Mouse (Mus musculus) gonadal fat pad, adult 2 months (tissue): ENCODE data around the gene Got1. TPM values are rescaled to one million over a fixed set of nuclear protein-coding genes. Genes with fewer than 3 reads are reported as not detected.
"Not testable (repeated sequence)": the region's sequence is repeated elsewhere in the genome, so short reads cannot be mapped to it uniquely, and the experiment has no call there.

ENCODE experiments used
- DNase-seq: peaks from one replicate; pipeline ENCODE4 v3.0.0-alpha.2; 2012; ENCODE audit warnings: low read depth
- polyA plus RNA-seq: library from polyadenylated mRNA; depleted of rRNA; stranded (reverse); fragments of >200 nt; gene quantifications from 2 replicates; pipeline ENCODE4 v1.2.3, GENCODE M21; 2012

Gene Got1
- polyA plus RNA-seq, 1 experiment = 17.5 TPM

- DNase-seq = no peak
Observed at GRCm38 (mm10) chr19:43521996-43522395, 2.4 kb downstream of the Got1 start.

DNA sequence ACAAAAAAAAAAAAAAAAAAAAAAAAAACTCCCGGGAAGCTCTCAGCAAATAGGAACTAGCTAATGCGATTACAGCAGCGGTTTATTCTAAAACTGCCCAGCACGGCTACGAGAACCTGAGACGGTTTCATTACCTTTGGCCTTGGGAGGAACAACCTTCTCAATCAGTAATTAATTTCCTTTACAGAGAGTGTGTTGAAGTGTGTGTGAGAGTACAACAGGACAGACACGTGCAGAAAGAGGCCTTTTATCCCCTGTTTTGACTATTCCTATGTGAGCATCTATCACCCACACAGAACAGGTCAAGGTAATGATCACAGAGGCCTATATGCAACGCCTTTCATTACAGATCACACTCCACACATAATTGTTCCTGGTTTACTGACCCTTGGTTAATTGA, 3.0 kb downstream of the Got1 start:
- DNase-seq = no peak

DNA sequence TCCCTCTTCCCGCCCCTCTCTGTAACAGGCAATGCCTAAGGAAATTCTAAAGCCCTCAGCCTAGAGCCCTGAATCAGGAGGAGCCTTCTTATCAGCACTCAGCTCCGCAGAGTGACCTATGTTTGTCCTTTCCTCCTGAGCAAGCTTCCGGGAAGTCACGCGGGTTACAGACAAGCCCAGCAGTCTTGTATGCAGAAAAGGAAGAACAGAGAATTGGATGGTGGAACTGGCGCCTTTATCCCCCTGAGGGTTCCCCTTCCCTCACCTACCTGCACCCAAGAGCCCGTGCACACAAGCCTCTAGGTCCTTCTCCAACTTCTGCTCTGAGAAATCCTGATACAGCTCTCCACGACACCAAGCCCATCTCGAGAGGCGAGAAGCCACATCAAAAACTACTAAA, 4.0 kb downstream of the Got1 start:
- DNase-seq = no peak

DNA sequence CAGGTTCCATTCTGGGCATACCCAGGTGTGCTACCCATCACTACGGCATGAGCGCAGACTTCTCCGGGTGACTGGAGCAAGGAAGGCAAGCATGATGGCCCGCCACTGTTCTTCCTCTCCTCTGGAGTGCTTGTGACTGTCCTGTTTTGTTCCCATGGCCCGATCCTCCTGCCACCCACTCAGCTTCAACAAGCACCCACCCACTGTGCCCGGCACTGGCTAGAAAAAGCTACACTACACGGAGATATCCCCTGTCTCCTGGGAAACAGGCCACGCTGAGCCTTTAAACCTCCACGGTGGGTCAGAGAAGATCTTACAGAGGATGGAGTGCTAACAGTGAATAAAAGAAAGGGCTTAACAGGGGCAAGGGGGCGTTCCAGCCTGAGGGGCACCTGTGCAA, 5.2 kb downstream of the Got1 start:
- no peak for DNase-seq

DNA sequence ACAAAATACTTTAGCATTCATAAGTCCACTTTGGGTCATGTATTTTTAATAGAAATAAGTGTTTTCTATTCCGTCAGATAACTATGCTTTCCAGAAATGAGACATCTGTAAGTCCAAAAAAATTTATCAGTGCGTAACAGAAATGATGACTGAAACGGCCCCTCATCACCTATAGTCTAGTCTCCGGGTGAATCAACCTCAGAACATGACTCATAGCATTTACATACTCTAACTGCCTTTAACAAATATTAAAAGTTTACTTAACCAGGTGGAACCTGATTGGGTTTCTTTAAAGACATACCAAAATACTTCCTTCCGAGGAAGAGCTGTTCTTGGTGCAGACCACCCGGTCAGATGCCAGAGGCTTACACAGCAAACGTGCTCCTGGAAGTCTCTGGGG, 6.1 kb downstream of the Got1 start:
- no peak for DNase-seq

- no peak for DNase-seq
Observed at GRCm38 (mm10) chr19:43517808-43518207, 6.6 kb downstream of the Got1 start.

- DNase-seq = no peak
Observed at GRCm38 (mm10) chr19:43517320-43517719, 7.1 kb downstream of the Got1 start.

DNA sequence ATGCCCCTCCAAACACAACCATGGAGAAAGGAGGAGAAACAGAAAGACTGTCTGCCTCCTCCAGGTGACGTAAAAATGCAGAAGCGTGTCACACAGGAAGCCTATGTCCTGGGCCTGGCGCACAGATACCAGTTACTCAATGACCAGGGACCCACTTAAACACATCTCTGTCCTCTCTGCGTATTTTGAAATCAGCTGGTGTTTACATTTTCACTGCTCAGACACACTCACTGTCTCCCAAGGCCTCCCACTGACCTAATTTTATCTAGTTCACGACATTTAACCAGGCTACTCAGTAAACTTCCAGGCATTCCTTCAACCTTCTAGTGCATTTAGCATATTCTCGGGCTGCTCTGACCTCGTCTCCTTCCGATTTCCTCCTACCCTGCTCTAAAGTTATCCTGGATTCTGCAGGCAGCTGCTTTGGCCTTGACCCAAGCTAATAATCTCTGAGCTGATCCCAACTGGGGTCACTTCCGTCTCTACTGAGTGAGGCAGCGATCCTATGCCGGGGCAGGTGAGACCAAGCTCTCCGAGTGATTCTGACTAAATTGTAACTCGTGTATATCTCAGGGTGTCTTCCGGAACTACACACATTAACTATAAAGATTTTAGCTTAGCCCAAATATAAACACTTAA, 7.9 kb downstream of the Got1 start:
- no peak for DNase-seq

DNA sequence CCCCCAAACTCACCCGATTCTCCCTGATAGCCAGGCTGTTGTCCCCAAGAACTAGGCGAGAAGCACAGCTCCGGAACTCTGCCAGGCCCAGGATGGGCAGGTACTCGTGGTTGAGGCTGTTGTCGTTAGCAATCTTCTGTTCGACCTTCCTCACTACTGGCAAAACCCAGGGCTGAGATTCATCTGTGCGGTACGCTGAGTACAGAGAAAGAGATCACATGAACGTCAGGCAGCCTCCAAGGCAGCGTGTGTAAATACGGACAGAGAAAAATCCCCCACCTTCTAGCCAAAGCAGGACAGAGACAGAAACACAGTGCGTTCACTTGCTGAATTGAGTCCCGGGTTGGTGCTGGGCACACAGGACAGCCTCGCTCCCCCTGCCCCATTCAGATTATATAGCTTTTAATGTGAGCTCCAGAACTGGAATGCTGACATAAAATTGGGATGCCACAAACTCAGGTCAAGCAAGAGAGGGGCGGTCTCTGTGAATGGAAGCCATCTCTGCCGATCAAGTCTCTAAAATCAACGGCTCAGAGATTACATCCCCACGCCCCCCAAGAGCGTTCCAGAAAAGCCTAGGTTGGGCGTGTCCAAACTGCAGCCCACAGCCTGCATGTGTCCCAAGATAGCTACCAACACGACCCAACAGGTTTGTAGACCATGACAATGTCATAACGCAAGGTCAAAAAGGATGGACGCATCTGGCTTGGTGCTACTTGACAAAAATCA, 8.6 kb downstream of the Got1 start:
- no peak for DNase-seq

DNA sequence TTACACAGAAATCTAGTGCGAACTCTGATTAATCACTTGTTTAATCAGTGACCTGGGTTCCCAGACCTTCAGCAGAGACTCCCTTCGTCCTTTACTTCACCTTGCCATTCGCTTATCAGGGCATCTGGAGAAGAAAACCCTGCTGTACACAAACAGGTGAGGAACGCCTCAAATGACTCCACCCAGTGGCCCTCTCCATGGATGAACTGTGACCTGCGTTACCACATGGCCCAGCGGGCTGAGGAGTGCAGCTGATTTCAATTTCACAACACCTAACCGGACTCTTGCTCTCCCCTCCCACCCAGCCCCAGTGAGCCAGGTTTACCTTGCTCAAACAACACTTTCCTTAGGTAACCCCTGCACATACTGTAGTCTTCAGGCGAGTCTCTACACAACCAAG, 10.5 kb downstream of the Got1 start:
- DNase-seq = no peak

DNA sequence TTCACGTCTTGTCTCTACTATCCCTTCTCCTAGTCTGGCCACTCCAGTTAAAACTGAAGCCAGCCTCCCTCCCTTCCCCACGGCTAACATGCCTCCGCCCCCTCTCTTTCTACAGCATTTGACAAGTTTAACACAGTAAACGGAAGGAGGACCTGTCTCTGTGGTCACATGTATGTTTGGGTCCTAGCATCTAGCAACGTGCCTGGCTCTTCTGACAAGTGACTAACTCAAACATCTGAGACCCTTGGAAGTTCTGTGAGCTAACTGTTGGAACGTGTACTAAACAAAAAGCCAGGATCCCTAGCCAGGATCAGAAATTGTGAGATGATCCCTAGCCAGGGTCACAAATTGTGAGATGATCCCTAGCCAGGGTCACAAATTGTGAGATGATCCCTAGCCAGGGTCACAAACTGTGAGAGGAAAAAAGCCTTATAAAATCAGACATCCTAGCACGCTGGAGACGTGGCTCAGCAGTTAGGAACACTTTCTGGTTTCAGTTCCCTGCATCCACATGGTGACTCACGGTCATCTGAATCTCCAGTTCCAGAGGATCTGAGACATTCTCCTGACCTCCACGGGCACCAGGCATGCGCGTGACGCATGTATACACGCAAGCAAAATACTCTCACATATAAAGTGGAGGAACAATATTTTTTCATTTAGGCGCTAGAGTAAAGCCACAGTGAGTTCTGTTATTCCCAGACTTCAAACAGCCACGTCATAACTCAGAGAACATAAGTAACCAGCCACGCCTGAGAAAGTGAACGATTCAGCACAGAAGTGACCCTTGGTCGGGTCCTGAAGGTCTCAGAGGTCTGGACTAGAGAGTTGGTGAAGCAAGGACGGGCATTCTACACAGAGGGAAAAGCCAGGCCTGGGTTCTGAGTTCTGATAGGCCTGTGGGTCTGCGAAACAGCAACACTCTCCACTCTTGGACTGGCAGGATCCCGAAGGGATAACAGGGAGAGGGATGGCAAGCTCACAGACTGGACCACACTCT, 12.5 kb downstream of the Got1 start:
- no peak for DNase-seq

DNA sequence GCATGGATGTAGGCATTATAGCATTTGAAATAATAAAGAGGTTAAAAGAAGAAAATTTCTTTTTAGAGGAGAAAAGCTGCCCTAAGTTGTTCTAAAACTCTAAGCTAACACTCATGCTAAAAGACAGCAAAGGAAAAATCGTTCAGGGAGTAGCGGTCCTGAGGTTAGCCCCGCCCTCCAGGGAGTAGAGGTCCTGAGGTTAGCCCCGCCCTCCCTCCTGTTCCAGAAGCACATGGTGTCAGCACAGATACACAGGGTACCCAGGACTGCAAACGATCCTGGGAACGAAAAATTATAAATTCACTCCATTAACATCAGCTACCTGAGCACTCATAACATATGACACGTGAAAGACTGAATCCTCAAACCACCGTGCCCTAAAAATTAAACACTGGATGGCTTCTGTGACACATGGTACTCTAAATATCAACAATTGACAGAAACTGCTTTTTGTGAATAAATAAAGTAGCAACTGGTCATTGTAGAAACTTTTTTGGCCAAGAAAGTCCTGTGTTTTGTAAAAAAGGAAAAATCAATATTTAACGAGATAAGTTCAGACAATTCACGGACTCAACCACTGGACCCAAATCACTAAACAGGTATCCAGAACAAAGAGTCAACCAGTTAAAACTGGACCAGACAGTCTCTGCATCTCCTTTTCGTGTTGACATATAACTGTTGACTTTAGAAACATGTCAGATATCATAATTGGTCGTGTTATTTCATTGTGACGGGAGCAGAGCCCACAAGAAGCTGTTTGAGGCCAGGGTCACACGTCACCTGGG, 13.8 kb downstream of the Got1 start:
- no peak for DNase-seq

- no peak for DNase-seq
Observed at GRCm38 (mm10) chr19:43505441-43505840, 19.0 kb downstream of the Got1 start.

DNA sequence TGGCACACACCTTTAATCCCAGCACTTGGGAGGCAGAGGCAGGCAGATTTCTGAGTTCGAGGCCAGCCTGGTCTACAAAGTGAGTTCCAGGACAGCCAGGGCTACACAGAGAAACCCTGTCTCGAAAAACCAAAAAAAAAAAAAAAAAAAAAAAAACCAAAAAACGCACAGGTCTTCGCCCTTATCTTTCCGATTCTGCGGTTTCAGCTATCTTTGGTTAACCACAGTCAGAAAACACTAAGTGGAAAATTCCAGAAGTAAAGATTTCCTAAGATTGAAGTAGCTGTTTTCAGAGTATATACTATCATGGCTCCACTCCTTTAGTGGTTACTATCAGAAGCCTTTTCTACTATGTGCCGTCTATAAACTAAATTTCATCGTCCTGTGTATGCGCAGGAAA, 20.8 kb downstream of the Got1 start:
- not testable (repeated sequence) for DNase-seq

DNA sequence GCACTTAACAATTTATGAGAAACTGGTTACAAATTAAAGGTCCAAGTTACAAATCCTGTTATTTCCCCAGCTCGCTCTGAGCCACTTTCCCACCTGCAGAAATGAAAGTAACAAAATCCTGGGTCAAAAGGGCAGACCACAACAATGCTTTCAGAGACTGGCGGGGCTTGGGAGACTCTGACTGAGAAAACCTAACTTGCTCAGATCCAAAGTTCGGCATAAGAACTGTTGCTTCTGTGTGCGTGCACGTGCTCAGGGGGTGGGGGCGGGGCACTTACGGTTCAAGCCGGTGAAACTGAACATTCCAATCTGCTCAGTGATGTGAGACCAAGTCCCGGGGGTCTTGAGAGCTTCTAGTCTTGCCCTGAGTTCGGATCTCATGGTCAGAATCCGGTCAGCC, 21.8 kb downstream of the Got1 start:
- DNase-seq = no peak

GRCm38 (mm10) chr19:43498874-43499273, 25.5 kb downstream of the Got1 start:
- no peak for DNase-seq

DNA sequence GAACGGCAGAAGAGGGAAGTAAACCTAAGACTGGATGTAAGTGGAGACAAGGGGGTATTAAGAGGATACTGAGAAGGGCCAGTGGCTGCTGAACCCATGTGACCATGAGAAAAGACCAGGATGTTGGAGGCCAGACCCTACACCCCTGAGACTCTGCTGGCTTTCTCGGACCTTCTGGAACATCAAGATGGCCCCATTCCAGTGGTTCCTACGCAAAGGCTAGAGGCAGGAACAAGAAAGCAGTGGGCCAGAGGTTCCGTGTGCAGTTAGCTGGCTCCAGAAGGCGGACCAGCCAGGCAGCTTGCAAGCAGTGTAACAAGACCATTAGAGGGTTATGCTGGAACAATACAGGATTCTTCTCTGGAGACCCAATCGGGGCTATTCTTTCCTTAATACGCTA, 27.0 kb downstream of the Got1 start:
- no peak for DNase-seq

- no peak for DNase-seq
Observed at GRCm38 (mm10) chr19:43495846-43496245, 28.6 kb downstream of the Got1 start.

- DNase-seq = no peak
Observed at GRCm38 (mm10) chr19:43494914-43495313, 29.5 kb downstream of the Got1 start.

GRCm38 (mm10) chr19:43493878-43494277, 30.5 kb downstream of the Got1 start:
- no peak for DNase-seq

- not testable (repeated sequence) for DNase-seq
Observed at GRCm38 (mm10) chr19:43493316-43493715, 31.1 kb downstream of the Got1 start.

DNA sequence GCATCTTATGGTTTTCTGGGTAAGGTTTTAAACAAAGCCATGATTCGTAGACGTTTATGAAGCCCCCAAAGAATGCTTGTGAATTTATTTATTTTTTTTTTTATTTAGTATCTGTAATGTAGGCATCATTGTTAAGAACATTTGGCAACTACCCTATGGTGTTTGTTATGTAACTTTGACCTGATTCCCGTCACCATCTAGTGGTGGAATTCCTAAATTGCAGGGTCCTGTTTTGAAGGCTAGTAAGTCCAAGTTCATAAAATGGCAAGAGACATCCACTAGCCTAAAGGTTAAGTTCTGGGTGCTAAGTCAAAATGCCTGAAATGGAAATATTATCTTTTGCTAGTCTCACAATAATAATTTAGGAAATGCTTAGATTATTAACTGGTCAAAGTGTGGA, 37.0 kb downstream of the Got1 start:
- no peak for DNase-seq
